In the genomic region with DNA sequence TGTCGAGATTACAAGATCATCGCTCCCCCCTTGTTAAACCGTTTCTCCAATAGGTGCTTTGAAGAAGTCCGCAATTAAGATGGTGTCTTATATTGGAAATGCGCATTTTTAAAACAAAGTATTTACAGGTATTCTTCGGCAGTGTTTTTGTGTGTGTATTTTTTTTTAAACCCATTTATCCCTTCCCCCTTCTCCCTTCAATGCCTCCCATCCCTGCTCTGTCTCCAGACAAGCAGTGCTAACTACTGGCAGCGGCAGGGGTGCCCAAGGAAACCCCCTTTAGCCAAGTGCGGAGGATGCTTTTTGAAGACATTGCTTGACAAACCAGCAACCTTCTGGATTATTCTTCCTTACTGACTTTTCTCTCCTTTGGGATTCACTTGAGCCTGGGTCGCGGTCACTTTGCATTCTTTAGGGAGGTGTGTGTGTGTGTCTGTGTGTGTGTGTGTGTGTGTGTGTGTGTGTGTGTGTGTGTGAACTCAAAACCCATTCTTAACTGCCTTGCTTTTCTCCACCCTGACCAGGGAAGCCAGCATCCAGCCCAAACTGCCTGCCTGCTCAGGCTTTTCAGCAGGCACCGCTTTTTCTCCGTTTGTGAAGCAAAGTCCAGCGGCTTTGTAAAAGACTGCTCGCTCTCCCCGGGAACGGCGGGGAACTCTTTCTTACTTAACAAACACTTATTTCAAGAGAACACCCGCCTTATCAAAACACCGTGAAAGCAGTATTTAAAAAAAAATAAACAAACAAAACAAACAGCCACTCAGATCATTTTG, we compare ENCODE assay signal across 8 mouse cellular contexts.
A peak's percentile ranks its signal among the peaks of the same experiment; 100 is the strongest.
DNase-seq lines count a peak whose midpoint lies in the region; ATAC-seq and TF ChIP-seq lines count a peak whose summit lies in the region.

No protein-coding gene starts in this region.

- H3K4me1 ChIP-seq in intestine, postnatal 0 days (replicated peaks; ENCODE audit: control insufficient read depth, insufficient read depth, low read length): 0 out of 2 replicates have a peak, but pooled peaks cover 4% of the 10 kb centered on the region
- peaks cover 41% of the 10 kb centered on the region for H3K4me1 ChIP-seq in midbrain, embryonic 14.5 days (ENCODE audit: control insufficient read depth, insufficient read depth, low read length)

- peak overlapping the region; percentile 9; the same call in 1 of the 2 replicates for H3K4me3 ChIP-seq in intestine, postnatal 0 days (ENCODE audit: low read depth, low read length)
- peak overlapping the region; percentile 25 for H3K4me3 ChIP-seq in midbrain, embryonic 14.5 days (replicated peaks; ENCODE audit: low read depth, low read length)

- ATAC-seq in intestine, postnatal 0 days: no peak
- ATAC-seq in midbrain, embryonic 14.5 days (ENCODE audit: low FRiP score, low TSS enrichment): no peak

- no peak overlapping the region for H3K9ac ChIP-seq in intestine, postnatal 0 days (ENCODE audit: low read depth, low read length)
- H3K9ac ChIP-seq in midbrain, embryonic 14.5 days (replicated peaks; ENCODE audit: low read length): peak overlapping the region; percentile 31; the same call in 1 of the 2 replicates

- H3K9me3 ChIP-seq in intestine, postnatal 0 days (ENCODE audit: control insufficient read depth): no peaks in the 10 kb centered on the region
- H3K9me3 ChIP-seq in midbrain, embryonic 14.5 days (ENCODE audit: control insufficient read depth, low read length): no peaks in the 10 kb centered on the region

- H3K36me3 ChIP-seq in intestine, postnatal 0 days (ENCODE audit: control insufficient read depth, insufficient read depth): no peaks in the 10 kb centered on the region
- no peaks in the 10 kb centered on the region for H3K36me3 ChIP-seq in midbrain, embryonic 14.5 days (ENCODE audit: control insufficient read depth, insufficient read depth, low read length)

- TF ChIP-seq CTCF in intestine, postnatal 0 days (IDR thresholded peaks at IDR 0.05; ENCODE audit: low read depth): no peak

- 27% methylated on average over 19 of the region's 19 CpGs for WGBS in intestine, postnatal 0 days
- WGBS in midbrain, embryonic 14.5 days: 10% methylated on average over 19 of the region's 19 CpGs

- peak overlapping the region; percentile 52; the same call in 1 of the 2 replicates for H3K4me2 ChIP-seq in intestine, postnatal 0 days (replicated peaks; ENCODE audit: low read depth)
- peak overlapping the region; percentile 60 for H3K4me2 ChIP-seq in midbrain, embryonic 14.5 days (ENCODE audit: low read length)

- peak; percentile 55 for DNase-seq in heart, adult 11 months
- no peak for DNase-seq in heart, adult 18-20 months
- peak; percentile 44 for DNase-seq in embryo, embryonic 9.5 days (ENCODE audit: extremely low spot score)
- peak; percentile 73 for DNase-seq in midbrain, embryonic 14.5 days
- no peak for DNase-seq in frontal cortex, postnatal 25 days (ENCODE audit: low spot score in 2 of 2)
- no peak for DNase-seq in layer of hippocampus, postnatal 36 days
- no peak for DNase-seq in adrenal gland, postnatal 4 days (ENCODE audit: low spot score in 2 of 2)

- no peaks in the 10 kb centered on the region for H3K27me3 ChIP-seq in intestine, postnatal 0 days (replicated peaks; ENCODE audit: control insufficient read depth, insufficient read depth, low read length)
- H3K27me3 ChIP-seq in midbrain, embryonic 14.5 days (ENCODE audit: control insufficient read depth, insufficient read depth, low read length): no peaks in the 10 kb centered on the region

- no peak overlapping the region for H3K27ac ChIP-seq in intestine, postnatal 0 days (ENCODE audit: low read depth, low read length)
- peak overlapping the region; percentile 52; the same call in 1 of the 2 replicates for H3K27ac ChIP-seq in midbrain, embryonic 14.5 days (replicated peaks; ENCODE audit: low read depth, low read length)

Comparison
In these comparisons a context has a peak if more than half of its experiments do, and no peak if none do; other contexts are left out.
1. DNase-seq: peak in heart, adult 11 months (single experiment), embryo, embryonic 9.5 days (single experiment) and midbrain, embryonic 14.5 days (single experiment); none in heart, adult 18-20 months (0 of 2), frontal cortex, postnatal 25 days (0 of 2), layer of hippocampus, postnatal 36 days (0 of 2) and adrenal gland, postnatal 4 days (0 of 2).